Mouse (Mus musculus): ENCODE measurements around the gene Gm45716.

DNA sequence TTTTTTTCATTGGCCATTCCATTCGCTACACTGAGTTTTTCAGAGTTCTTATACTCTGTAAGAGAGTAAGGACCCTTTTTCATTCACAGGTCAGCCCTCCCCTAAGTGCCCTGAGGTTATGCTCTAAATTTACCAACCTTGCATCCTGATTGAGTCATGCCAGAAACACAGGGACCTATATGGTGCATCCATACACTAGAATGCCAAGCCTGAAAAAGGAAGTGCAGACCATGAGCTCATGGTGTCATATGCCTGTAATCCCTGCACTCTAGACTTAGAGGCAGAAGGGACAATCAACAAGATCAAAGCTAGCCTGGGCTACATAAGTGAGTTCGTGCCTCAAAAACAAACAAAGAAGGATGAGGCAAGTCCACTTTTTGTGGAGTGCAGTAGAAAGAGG lies 13.3 kb downstream of the Gm45716 start:
- no peak for TF ChIP-seq CTCF (IDR thresholded peaks at IDR 0.05; ENCODE audit: low read depth)
- TF ChIP-seq EP300 (IDR thresholded peaks at IDR 0.05; ENCODE audit: low read depth): no peak
